Mouse (Mus musculus): ENCODE data around the gene Bub1.

The Bub1 gene

GRCm38 (mm10) chr2:127831401-127832102, at the start of gene Bub1:
TSS of gene Bub1 (minus strand) at chr2:127831865.
- in situ Hi-C loops (cut with MboI; ENCODE audit: low pct_unique_long_range_greater_than_20kb in 1 of 2, low sequenced_read_pairs in 2 of 2, unreplicated experiment in 1 of 2): no loop called here

- in situ Hi-C loops (cut with MboI; ENCODE audit: low pct_unique_long_range_greater_than_20kb in 1 of 2, low sequenced_read_pairs in 2 of 2, unreplicated experiment in 1 of 2): loop anchor here in 1 of 2 experiments (25.0 kb wide), 1 partner anchor 531 kb away; no protein-coding TSS in a partner anchor
Measured at GRCm38 (mm10) chr2:127881063-127881462, 49.4 kb upstream of the Bub1 start.

GRCm38 (mm10) chr2:127864381-127864780, 32.7 kb upstream of the Bub1 start:
- in situ Hi-C loops (cut with MboI; ENCODE audit: low pct_unique_long_range_greater_than_20kb in 1 of 2, low sequenced_read_pairs in 2 of 2, unreplicated experiment in 1 of 2): no loop called here

GRCm38 (mm10) chr2:127854332-127854991, 22.8 kb upstream of the Bub1 start:
- in situ Hi-C loops (cut with MboI; ENCODE audit: low pct_unique_long_range_greater_than_20kb in 1 of 2, low sequenced_read_pairs in 2 of 2, unreplicated experiment in 1 of 2): no loop called here

- in situ Hi-C loops (cut with MboI; ENCODE audit: low pct_unique_long_range_greater_than_20kb in 1 of 2, low sequenced_read_pairs in 2 of 2, unreplicated experiment in 1 of 2): no loop called here
Measured at GRCm38 (mm10) chr2:127850371-127850770, 18.7 kb upstream of the Bub1 start.

GRCm38 (mm10) chr2:127846571-127846970, 14.9 kb upstream of the Bub1 start:
- in situ Hi-C loops (cut with MboI; ENCODE audit: low pct_unique_long_range_greater_than_20kb in 1 of 2, low sequenced_read_pairs in 2 of 2, unreplicated experiment in 1 of 2): no loop called here

- in situ Hi-C loops (cut with MboI; ENCODE audit: low pct_unique_long_range_greater_than_20kb in 1 of 2, low sequenced_read_pairs in 2 of 2, unreplicated experiment in 1 of 2): no loop called here
Measured at GRCm38 (mm10) chr2:127846008-127846407, 14.3 kb upstream of the Bub1 start.

- in situ Hi-C loops (cut with MboI; ENCODE audit: low pct_unique_long_range_greater_than_20kb in 1 of 2, low sequenced_read_pairs in 2 of 2, unreplicated experiment in 1 of 2): no loop called here
Measured at GRCm38 (mm10) chr2:127845346-127845982, 13.8 kb upstream of the Bub1 start.

GRCm38 (mm10) chr2:127842421-127842820, 10.8 kb upstream of the Bub1 start:
- in situ Hi-C loops (cut with MboI; ENCODE audit: low pct_unique_long_range_greater_than_20kb in 1 of 2, low sequenced_read_pairs in 2 of 2, unreplicated experiment in 1 of 2): no loop called here

- in situ Hi-C loops (cut with MboI; ENCODE audit: low pct_unique_long_range_greater_than_20kb in 1 of 2, low sequenced_read_pairs in 2 of 2, unreplicated experiment in 1 of 2): no loop called here
Measured at GRCm38 (mm10) chr2:127841402-127841801, 9.7 kb upstream of the Bub1 start.

- in situ Hi-C loops (cut with MboI; ENCODE audit: low pct_unique_long_range_greater_than_20kb in 1 of 2, low sequenced_read_pairs in 2 of 2, unreplicated experiment in 1 of 2): no loop called here
Measured at GRCm38 (mm10) chr2:127839425-127839824, 7.8 kb upstream of the Bub1 start.

GRCm38 (mm10) chr2:127838576-127838975, 6.9 kb upstream of the Bub1 start, which contains the start of gene Acoxl:
TSS of gene Acoxl (plus strand) at chr2:127838876.
- in situ Hi-C loops (cut with MboI; ENCODE audit: low pct_unique_long_range_greater_than_20kb in 1 of 2, low sequenced_read_pairs in 2 of 2, unreplicated experiment in 1 of 2): no loop called here

GRCm38 (mm10) chr2:127832833-127833190, 1.1 kb upstream of the Bub1 start:
- in situ Hi-C loops (cut with MboI; ENCODE audit: low pct_unique_long_range_greater_than_20kb in 1 of 2, low sequenced_read_pairs in 2 of 2, unreplicated experiment in 1 of 2): no loop called here

- in situ Hi-C loops (cut with MboI; ENCODE audit: low pct_unique_long_range_greater_than_20kb in 1 of 2, low sequenced_read_pairs in 2 of 2, unreplicated experiment in 1 of 2): no loop called here
Measured at GRCm38 (mm10) chr2:127832103-127832832, 603 bp upstream of the Bub1 start.

GRCm38 (mm10) chr2:127791919-127792603, 39.6 kb downstream of the Bub1 start, which contains the start of gene Mtln:
TSS of gene Mtln (minus strand) at chr2:127792488.
- in situ Hi-C loops (cut with MboI; ENCODE audit: low pct_unique_long_range_greater_than_20kb in 1 of 2, low sequenced_read_pairs in 2 of 2, unreplicated experiment in 1 of 2): no loop called here

- in situ Hi-C loops (cut with MboI; ENCODE audit: low pct_unique_long_range_greater_than_20kb in 1 of 2, low sequenced_read_pairs in 2 of 2, unreplicated experiment in 1 of 2): no loop called here
Measured at GRCm38 (mm10) chr2:127789651-127790270, 41.9 kb downstream of the Bub1 start.

GRCm38 (mm10) chr2:127789138-127789537, 42.5 kb downstream of the Bub1 start:
- in situ Hi-C loops (cut with MboI; ENCODE audit: low pct_unique_long_range_greater_than_20kb in 1 of 2, low sequenced_read_pairs in 2 of 2, unreplicated experiment in 1 of 2): no loop called here
